Mouse (Mus musculus) forebrain, embryonic 13.5 days (tissue): ENCODE measurements at regions not wholly inside any gene's neighbourhood (a gene's known extent, or its start where the extent isn't known, plus 50 kb on each side); places are given as distances from the start of the nearest gene placed in this dataset.

Experiments used
- ATAC-seq: fragments of 200-750 bp; cut with Nextera tagmentation; 2 replicates; pipeline ENCODE4 v1.8.0; 2017
- H3K27ac ChIP-seq: fragments of 300-500 bp; sonication (generic); 2 replicates; pipeline ENCODE4 v1.5.1; 2015; ENCODE audit warnings: inconsistent platforms, mild to moderate bottlenecking, moderate library complexity
- H3K27me3 ChIP-seq: fragments of 300-500 bp; sonication (generic); 2 replicates; pipeline ENCODE4 v1.6.1; 2015; ENCODE audit warnings: mild to moderate bottlenecking, inconsistent platforms
- H3K36me3 ChIP-seq: fragments of 300-500 bp; sonication (generic); 2 replicates; pipeline ENCODE4 v1.6.1; 2015; ENCODE audit warnings: mild to moderate bottlenecking, inconsistent platforms; ENCODE audit not compliant: poor library complexity, severe bottlenecking
- H3K4me1 ChIP-seq: fragments of 300-500 bp; sonication (generic); 2 replicates; pipeline ENCODE4 v1.6.1; 2015; ENCODE audit warnings: inconsistent platforms
- H3K4me2 ChIP-seq: fragments of 300-500 bp; sonication (generic); 2 replicates; pipeline ENCODE4 v1.6.1; 2015; ENCODE audit warnings: inconsistent platforms, mild to moderate bottlenecking, moderate library complexity
- H3K4me3 ChIP-seq: fragments of 300-500 bp; sonication (generic); 2 replicates; pipeline ENCODE4 v1.5.1; 2015; ENCODE audit warnings: mild to moderate bottlenecking, inconsistent platforms
- H3K9ac ChIP-seq: fragments of 300-500 bp; sonication (generic); 2 replicates; pipeline ENCODE4 v1.6.1; 2015; ENCODE audit warnings: mild to moderate bottlenecking, inconsistent platforms
- H3K9me3 ChIP-seq: fragments of 300-500 bp; sonication (generic); replicated peaks from 2 replicates; pipeline ENCODE4 v1.6.1; 2016; ENCODE audit warnings: inconsistent platforms
- WGBS: fragments of 180-500 bp; shearing (Covaris S2); methylation state at CpG from one replicate; pipeline ENCODE4 v1.1.7; 2015; 5-methylcytosine and 5-hydroxymethylcytosine counted together

GRCm38 (mm10) chr4:87658316-87658715, 374.8 kb downstream of the Mllt3 start:
- no peaks in the 10 kb centered on the region for H3K36me3 ChIP-seq
- WGBS, result 36% methylated on average over 4 of the region's 4 CpGs
- ATAC-seq, result no peak

DNA sequence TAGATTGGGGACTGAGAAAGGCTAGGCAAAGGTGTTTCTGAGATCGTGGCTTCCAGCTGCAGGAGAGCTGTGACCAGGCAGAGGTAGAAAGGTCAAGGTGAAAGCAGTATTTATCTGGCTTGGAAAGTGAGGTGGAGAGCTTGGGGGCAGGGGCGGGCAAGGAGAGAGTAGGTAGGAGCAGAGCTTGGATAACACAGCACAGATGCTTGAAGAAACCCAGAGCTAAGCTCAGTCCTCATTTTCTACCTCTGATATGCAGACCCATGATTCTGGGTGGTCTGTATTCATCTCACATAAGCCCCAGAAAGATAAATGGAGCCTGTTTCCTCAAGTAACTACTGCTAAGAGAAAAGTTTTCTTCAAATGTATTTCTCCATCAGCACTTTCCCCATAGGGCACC, 375.3 kb downstream of the Mllt3 start:
- Histone ChIP-seq H3K27ac (no peak overlapping the region), H3K4me1 (peaks cover 21% of the 10 kb centered on the region), H3K27me3 (no peaks in the 10 kb centered on the region), H3K9me3 (no peaks in the 10 kb centered on the region), H3K4me3 (no peak overlapping the region), H3K9ac (no peak overlapping the region), H3K4me2 (no peak overlapping the region), H3K36me3 (no peaks in the 10 kb centered on the region)
- 70% methylated on average over 2 of the region's 2 CpGs for WGBS
- ATAC-seq, result no peak

More at GRCm38 (mm10) chr4:87658316-87658715, 374.8 kb downstream of the Mllt3 start:
- H3K4me3 ChIP-seq, result no peak overlapping the region
- no peaks in the 10 kb centered on the region for H3K27me3 ChIP-seq
- peaks cover 19% of the 10 kb centered on the region for H3K4me1 ChIP-seq
- H3K4me2 ChIP-seq, result no peak overlapping the region
- H3K9me3 ChIP-seq, result no peaks in the 10 kb centered on the region
- no peak overlapping the region for H3K9ac ChIP-seq
- H3K27ac ChIP-seq, result no peak overlapping the region

GRCm38 (mm10) chr4:87653440-87654165, 379.6 kb downstream of the Mllt3 start:
- H3K36me3 ChIP-seq, result no peaks in the 10 kb centered on the region
- H3K4me1 ChIP-seq, result peaks cover 52% of the 10 kb centered on the region
- no peak overlapping the region for H3K27ac ChIP-seq

GRCm38 (mm10) chr4:87652314-87652934, 380.7 kb downstream of the Mllt3 start:
- WGBS, result 44% methylated on average over 8 of the region's 8 CpGs
- Histone ChIP-seq H3K27ac (peak overlapping the region; percentile 35; the same call in 1 of the 2 replicates), H3K4me1 (peaks cover 53% of the 10 kb centered on the region)

More at GRCm38 (mm10) chr4:87653440-87654165, 379.6 kb downstream of the Mllt3 start:
- WGBS, result 48% methylated on average over 5 of the region's 5 CpGs
- H3K9ac ChIP-seq, result no peak overlapping the region
- no peaks in the 10 kb centered on the region for H3K27me3 ChIP-seq
- H3K4me3 ChIP-seq, result no peak overlapping the region
- no peak for ATAC-seq
- no peak overlapping the region for H3K4me2 ChIP-seq
- no peaks in the 10 kb centered on the region for H3K9me3 ChIP-seq

DNA sequence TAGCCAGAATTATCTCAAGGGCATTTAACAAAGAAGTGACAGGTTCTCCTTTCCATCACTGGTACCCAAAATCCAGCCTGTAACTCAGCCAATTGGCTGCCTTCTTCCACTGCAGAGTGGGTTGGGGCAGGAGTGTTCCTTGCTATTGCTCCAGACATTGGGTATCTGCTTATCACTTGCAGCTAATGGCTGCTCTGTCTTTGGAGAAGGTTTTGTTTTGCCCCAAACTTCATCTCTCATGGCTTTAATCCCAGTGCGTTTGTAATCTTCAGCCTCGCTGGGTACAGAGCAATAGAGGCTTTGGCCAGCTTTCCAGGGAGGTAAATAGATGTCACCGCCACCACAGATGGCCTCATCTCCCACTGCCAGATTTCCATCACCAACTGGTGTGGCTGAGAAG, 381.9 kb downstream of the Mllt3 start:
- Histone ChIP-seq H3K4me2 (no peak overlapping the region), H3K4me3 (no peak overlapping the region), H3K9ac (no peak overlapping the region), H3K36me3 (no peaks in the 10 kb centered on the region), H3K27me3 (0 out of 2 replicates have a peak, but pooled peaks cover 4% of the 10 kb centered on the region), H3K9me3 (no peaks in the 10 kb centered on the region), H3K4me1 (peaks cover 54% of the 10 kb centered on the region), H3K27ac (peak overlapping the region; percentile 73)
- ATAC-seq, result peak; percentile 66
- 14% methylated on average over 3 of the region's 3 CpGs for WGBS

More at GRCm38 (mm10) chr4:87652314-87652934, 380.7 kb downstream of the Mllt3 start:
- Histone ChIP-seq H3K4me3 (no peak overlapping the region), H3K27me3 (no peaks in the 10 kb centered on the region), H3K9me3 (no peaks in the 10 kb centered on the region), H3K4me2 (no peak overlapping the region), H3K36me3 (no peaks in the 10 kb centered on the region), H3K9ac (no peak overlapping the region)
- ATAC-seq, result no peak

GRCm38 (mm10) chr4:87650837-87651236, 382.3 kb downstream of the Mllt3 start:
- H3K27ac ChIP-seq, result peak overlapping the region; percentile 73
- WGBS, result 2% methylated on average over 6 of the region's 6 CpGs

DNA sequence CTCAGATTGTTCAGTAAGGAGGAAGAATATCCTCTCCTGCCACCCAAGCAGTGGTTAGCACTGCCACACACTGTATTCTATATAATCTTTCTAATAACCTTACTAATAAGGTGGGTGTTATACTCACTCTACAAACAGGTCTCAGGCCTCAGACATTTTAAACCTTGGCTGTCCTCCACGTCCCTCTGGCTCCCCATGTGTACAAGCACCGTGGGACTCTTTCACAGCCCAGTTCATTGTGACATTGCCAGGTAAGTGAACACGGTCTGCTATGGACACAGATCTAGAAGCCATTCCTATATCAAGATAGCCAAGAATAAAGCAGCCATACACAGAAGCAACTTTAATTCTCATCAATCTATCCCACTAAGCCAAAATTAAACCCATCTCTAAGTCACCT, 382.8 kb downstream of the Mllt3 start:
- H3K27ac ChIP-seq, result peak overlapping the region; percentile 73
- H3K4me3 ChIP-seq, result no peak overlapping the region

More at GRCm38 (mm10) chr4:87650837-87651236, 382.3 kb downstream of the Mllt3 start:
- Histone ChIP-seq H3K9me3 (no peaks in the 10 kb centered on the region), H3K27me3 (0 out of 2 replicates have a peak, but pooled peaks cover 4% of the 10 kb centered on the region), H3K36me3 (no peaks in the 10 kb centered on the region), H3K4me3 (no peak overlapping the region), H3K9ac (no peak overlapping the region), H3K4me1 (peaks cover 54% of the 10 kb centered on the region), H3K4me2 (no peak overlapping the region)
- ATAC-seq, result peak; percentile 76

GRCm38 (mm10) chr4:87648919-87649318, 384.2 kb downstream of the Mllt3 start:
- Histone ChIP-seq H3K9me3 (no peaks in the 10 kb centered on the region), H3K4me3 (0 out of 2 replicates have a peak overlapping the region, but pooled peaks have one; percentile 28), H3K27ac (peak overlapping the region; percentile 77), H3K36me3 (no peaks in the 10 kb centered on the region), H3K4me1 (peaks cover 49% of the 10 kb centered on the region), H3K27me3 (0 out of 2 replicates have a peak, but pooled peaks cover 4% of the 10 kb centered on the region), H3K9ac (no peak overlapping the region), H3K4me2 (peak overlapping the region; percentile 60)
- ATAC-seq, result peak; percentile 9; the same call in 1 of the 2 replicates

More for the DNA sequence above, 382.8 kb downstream of the Mllt3 start:
- Histone ChIP-seq H3K9me3 (no peaks in the 10 kb centered on the region), H3K27me3 (0 out of 2 replicates have a peak, but pooled peaks cover 4% of the 10 kb centered on the region), H3K4me2 (no peak overlapping the region), H3K36me3 (no peaks in the 10 kb centered on the region), H3K4me1 (peaks cover 54% of the 10 kb centered on the region), H3K9ac (no peak overlapping the region)
- WGBS, result 31% methylated on average over 3 of the region's 3 CpGs
- ATAC-seq, result no peak

- 4% methylated on average over 26 of the region's 26 CpGs for WGBS
- Histone ChIP-seq H3K27ac (peak overlapping the region; percentile 77), H3K36me3 (no peaks in the 10 kb centered on the region), H3K4me2 (peak overlapping the region; percentile 60), H3K27me3 (0 out of 2 replicates have a peak, but pooled peaks cover 4% of the 10 kb centered on the region), H3K9me3 (no peaks in the 10 kb centered on the region), H3K9ac (no peak overlapping the region), H3K4me1 (peaks cover 45% of the 10 kb centered on the region), H3K4me3 (peak overlapping the region; percentile 28)
- ATAC-seq, result peak; percentile 79
Observed at GRCm38 (mm10) chr4:87647932-87648911, 384.9 kb downstream of the Mllt3 start.

GRCm38 (mm10) chr4:87642002-87642401, 391.2 kb downstream of the Mllt3 start:
- H3K36me3 ChIP-seq, result no peaks in the 10 kb centered on the region
- 0 out of 2 replicates have a peak, but pooled peaks cover 2% of the 10 kb centered on the region for H3K27me3 ChIP-seq
- no peak overlapping the region for H3K27ac ChIP-seq
- no peak for ATAC-seq
- H3K9ac ChIP-seq, result no peak overlapping the region
- H3K9me3 ChIP-seq, result no peaks in the 10 kb centered on the region
- H3K4me3 ChIP-seq, result no peak overlapping the region
- no peak overlapping the region for H3K4me2 ChIP-seq
- peaks cover 13% of the 10 kb centered on the region for H3K4me1 ChIP-seq
- 87% methylated on average over 5 of the region's 5 CpGs for WGBS

GRCm38 (mm10) chr4:87641551-87641950, 391.6 kb downstream of the Mllt3 start:
- Histone ChIP-seq H3K36me3 (no peaks in the 10 kb centered on the region), H3K9me3 (no peaks in the 10 kb centered on the region), H3K9ac (no peak overlapping the region), H3K4me1 (peaks cover 15% of the 10 kb centered on the region), H3K4me3 (no peak overlapping the region), H3K27ac (no peak overlapping the region), H3K4me2 (no peak overlapping the region), H3K27me3 (no peaks in the 10 kb centered on the region)
- no peak for ATAC-seq
- whole genome bisulfite sequencing, result 87% methylated on average over 3 of the region's 3 CpGs
